Mouse (Mus musculus): Measurements from ENCODE around the gene Gmeb2. TPM values are rescaled to one million over a fixed set of nuclear protein-coding genes. Genes with fewer than 3 reads are reported as not detected.
A peak's percentile ranks its signal among the peaks of the same experiment; 100 is the strongest.

Gene Gmeb2
- total and polyA plus RNA-seq, 2 experiments: 7.4 to 16.1 TPM

- Histone ChIP-seq H3K79me2 (ENCODE audit: control insufficient read depth, insufficient read depth, low read length) (no peaks in the 10 kb centered on the region), H3K36me3 (ENCODE audit: control insufficient read depth, insufficient read depth, low read length) (no peaks in the 10 kb centered on the region), H3K27me3 (ENCODE audit: control insufficient read depth, insufficient read depth, low read length) (no peaks in the 10 kb centered on the region), H3K4me1 (ENCODE audit: control insufficient read depth, insufficient read depth, low read length) (no peaks in the 10 kb centered on the region), H3K4me3 (ENCODE audit: insufficient read depth, low read depth, low read length) (no peak overlapping the region), H3K9ac (ENCODE audit: low read depth, low read length) (no peak overlapping the region), H3K27ac (replicated peaks; ENCODE audit: insufficient read depth, low read depth, low read length) (no peak overlapping the region)
- 26% methylated on average over 30 of the region's 30 CpGs for WGBS
- DNase-seq (ENCODE audit: extremely low read depth, low read depth, low spot score): no peak
- TF ChIP-seq POLR2A (IDR thresholded peaks at IDR 0.05; ENCODE audit: extremely low read depth, insufficient read depth, low read length): no peak
- TF ChIP-seq CTCF (IDR thresholded peaks at IDR 0.05; ENCODE audit: low read depth, low read length): peak; percentile 41
Observed at GRCm38 (mm10) chr2:181307144-181307804, 19.4 kb upstream of the Gmeb2 start.

GRCm38 (mm10) chr2:181304944-181305343 lies 17.1 kb upstream of the Gmeb2 start:
- H3K27ac ChIP-seq (replicated peaks; ENCODE audit: insufficient read depth, low read depth, low read length): no peak overlapping the region
- no peaks in the 10 kb centered on the region for H3K79me2 ChIP-seq (ENCODE audit: control insufficient read depth, insufficient read depth, low read length)
- 73% methylated on average over 1 of the region's 1 CpGs for WGBS
- H3K36me3 ChIP-seq (ENCODE audit: control insufficient read depth, insufficient read depth, low read length): 0 out of 2 replicates have a peak, but pooled peaks cover 2% of the 10 kb centered on the region
- H3K9ac ChIP-seq (ENCODE audit: low read depth, low read length): no peak overlapping the region
- H3K4me1 ChIP-seq (ENCODE audit: control insufficient read depth, insufficient read depth, low read length): no peaks in the 10 kb centered on the region
- TF ChIP-seq CTCF (IDR thresholded peaks at IDR 0.05; ENCODE audit: low read depth, low read length) (no peak), POLR2A (IDR thresholded peaks at IDR 0.05; ENCODE audit: extremely low read depth, insufficient read depth, low read length) (no peak)
- no peak for DNase-seq (ENCODE audit: extremely low read depth, low read depth, low spot score)
- no peaks in the 10 kb centered on the region for H3K27me3 ChIP-seq (ENCODE audit: control insufficient read depth, insufficient read depth, low read length)
- no peak overlapping the region for H3K4me3 ChIP-seq (ENCODE audit: insufficient read depth, low read depth, low read length)

- H3K36me3 ChIP-seq (ENCODE audit: control insufficient read depth, insufficient read depth, low read length): peaks cover 2% of the 10 kb centered on the region; the same call in 1 of the 2 replicates
- H3K27ac ChIP-seq (replicated peaks; ENCODE audit: insufficient read depth, low read depth, low read length): no peak overlapping the region
- H3K9ac ChIP-seq (ENCODE audit: low read depth, low read length): no peak overlapping the region
- H3K4me3 ChIP-seq (ENCODE audit: insufficient read depth, low read depth, low read length): no peak overlapping the region
- no peaks in the 10 kb centered on the region for H3K27me3 ChIP-seq (ENCODE audit: control insufficient read depth, insufficient read depth, low read length)
- WGBS: 47% methylated on average over 3 of the region's 3 CpGs
- no peaks in the 10 kb centered on the region for H3K4me1 ChIP-seq (ENCODE audit: control insufficient read depth, insufficient read depth, low read length)
- no peaks in the 10 kb centered on the region for H3K79me2 ChIP-seq (ENCODE audit: control insufficient read depth, insufficient read depth, low read length)
- DNase-seq (ENCODE audit: extremely low read depth, low read depth, low spot score): peak; percentile 34
- TF ChIP-seq CTCF (IDR thresholded peaks at IDR 0.05; ENCODE audit: low read depth, low read length): peak; percentile 24; the same call in 1 of the 2 replicates
- TF ChIP-seq POLR2A (IDR thresholded peaks at IDR 0.05; ENCODE audit: extremely low read depth, insufficient read depth, low read length): no peak
Observed at GRCm38 (mm10) chr2:181302041-181302440, 14.2 kb upstream of the Gmeb2 start.

GRCm38 (mm10) chr2:181290937-181291336 lies 3.1 kb upstream of the Gmeb2 start:
- TF ChIP-seq CTCF (IDR thresholded peaks at IDR 0.05; ENCODE audit: low read depth, low read length) (no peak), POLR2A (IDR thresholded peaks at IDR 0.05; ENCODE audit: extremely low read depth, insufficient read depth, low read length) (no peak)
- no peak overlapping the region for H3K4me3 ChIP-seq (ENCODE audit: insufficient read depth, low read depth, low read length)
- H3K79me2 ChIP-seq (ENCODE audit: control insufficient read depth, insufficient read depth, low read length): peaks cover 15% of the 10 kb centered on the region; the same call in 1 of the 2 replicates
- H3K27me3 ChIP-seq (ENCODE audit: control insufficient read depth, insufficient read depth, low read length): no peaks in the 10 kb centered on the region
- no peak for DNase-seq (ENCODE audit: extremely low read depth, low read depth, low spot score)
- WGBS: 80% methylated on average over 1 of the region's 1 CpGs
- no peak overlapping the region for H3K27ac ChIP-seq (replicated peaks; ENCODE audit: insufficient read depth, low read depth, low read length)
- no peak overlapping the region for H3K9ac ChIP-seq (ENCODE audit: low read depth, low read length)
- peaks cover 11% of the 10 kb centered on the region for H3K4me1 ChIP-seq (ENCODE audit: control insufficient read depth, insufficient read depth, low read length)
- H3K36me3 ChIP-seq (ENCODE audit: control insufficient read depth, insufficient read depth, low read length): no peaks in the 10 kb centered on the region

GRCm38 (mm10) chr2:181288691-181289090 lies 856 bp upstream of the Gmeb2 start:
- Histone ChIP-seq H3K4me1 (ENCODE audit: control insufficient read depth, insufficient read depth, low read length) (peaks cover 11% of the 10 kb centered on the region), H3K36me3 (ENCODE audit: control insufficient read depth, insufficient read depth, low read length) (peaks cover 2% of the 10 kb centered on the region; the same call in 1 of the 2 replicates), H3K4me3 (ENCODE audit: insufficient read depth, low read depth, low read length) (peak overlapping the region; percentile 8; the same call in 1 of the 2 replicates), H3K27me3 (ENCODE audit: control insufficient read depth, insufficient read depth, low read length) (no peaks in the 10 kb centered on the region), H3K9ac (ENCODE audit: low read depth, low read length) (0 out of 2 replicates have a peak overlapping the region, but pooled peaks have one; percentile 5), H3K79me2 (ENCODE audit: control insufficient read depth, insufficient read depth, low read length) (peaks cover 19% of the 10 kb centered on the region; the same call in 1 of the 2 replicates), H3K27ac (replicated peaks; ENCODE audit: insufficient read depth, low read depth, low read length) (peak overlapping the region; percentile 59)
- DNase-seq (ENCODE audit: extremely low read depth, low read depth, low spot score): peak; percentile 88
- TF ChIP-seq POLR2A (IDR thresholded peaks at IDR 0.05; ENCODE audit: extremely low read depth, insufficient read depth, low read length) (no peak), CTCF (IDR thresholded peaks at IDR 0.05; ENCODE audit: low read depth, low read length) (no peak)
- WGBS: 28% methylated on average over 3 of the region's 3 CpGs

Measured in liver, adult 2 months (tissue).